Mouse (Mus musculus): ENCODE data around the gene Gm42688. TPM values are rescaled to one million over a fixed set of nuclear protein-coding genes. Genes with fewer than 3 reads are reported as not detected.

The Gm42688 gene
- polyA plus RNA-seq, 1 experiment from 2014 or later: 1.1 TPM

DNA sequence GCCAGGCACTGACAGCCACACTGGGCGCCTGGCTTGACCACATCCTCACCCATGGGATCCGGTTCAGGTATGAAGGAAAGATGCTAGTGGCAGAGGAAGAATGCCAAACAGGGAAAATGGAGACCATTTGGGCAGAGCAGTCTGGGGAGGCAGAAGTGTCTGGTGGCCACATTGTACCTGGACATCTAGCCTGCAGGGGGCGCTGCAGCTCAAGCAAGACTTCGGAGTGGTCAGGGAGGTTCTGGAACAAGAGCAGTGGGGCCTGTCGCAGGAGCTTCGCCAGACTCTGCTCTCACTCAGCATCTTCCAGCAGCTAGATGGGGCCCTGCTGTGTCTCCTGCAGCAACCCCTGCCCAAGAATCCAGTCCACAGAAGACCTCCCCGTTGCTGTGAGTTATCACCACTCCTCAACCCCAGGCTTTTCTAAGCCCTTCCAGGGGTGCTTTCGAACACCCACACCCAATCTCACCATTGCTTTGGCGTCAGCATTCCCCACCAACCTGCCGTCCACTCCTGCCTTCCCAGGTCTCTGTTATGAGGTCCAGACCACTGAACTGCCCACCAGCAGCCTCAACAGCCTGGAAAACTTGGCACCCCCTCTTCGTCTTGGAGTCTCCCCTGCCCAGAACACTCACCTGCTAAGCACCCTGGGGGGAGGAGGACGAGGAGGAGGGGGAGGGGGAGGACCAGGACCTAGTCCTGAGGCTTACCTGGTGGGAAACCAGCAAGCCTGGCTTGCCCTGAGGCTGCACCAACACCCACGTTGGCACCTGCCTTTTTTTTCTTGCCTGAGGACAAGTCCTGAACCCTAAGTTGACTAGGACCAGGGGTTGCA is 6.4 kb downstream of the Gm42688 start:
- H3K9me3 ChIP-seq (replicated peaks): no peaks in the 10 kb centered on the region
- H3K27me3 ChIP-seq: no peaks in the 10 kb centered on the region
- peak overlapping the region; percentile 87 for H3K4me2 ChIP-seq
- H3K4me3 ChIP-seq (replicated peaks): peak overlapping the region; percentile 81
- peaks cover 57% of the 10 kb centered on the region for H3K4me1 ChIP-seq (replicated peaks)
- H3K36me3 ChIP-seq (replicated peaks): peaks cover 30% of the 10 kb centered on the region
- H3K9ac ChIP-seq: peak overlapping the region; percentile 89; the same call in 1 of the 2 replicates
- ATAC-seq (ENCODE audit: insufficient read depth): peak; percentile 29; the same call in 1 of the 2 replicates
- H3K27ac ChIP-seq (replicated peaks): peak overlapping the region; percentile 91
- 36% methylated on average over 13 of the region's 13 CpGs for WGBS (ENCODE audit: insufficient replicate concordance)

DNA sequence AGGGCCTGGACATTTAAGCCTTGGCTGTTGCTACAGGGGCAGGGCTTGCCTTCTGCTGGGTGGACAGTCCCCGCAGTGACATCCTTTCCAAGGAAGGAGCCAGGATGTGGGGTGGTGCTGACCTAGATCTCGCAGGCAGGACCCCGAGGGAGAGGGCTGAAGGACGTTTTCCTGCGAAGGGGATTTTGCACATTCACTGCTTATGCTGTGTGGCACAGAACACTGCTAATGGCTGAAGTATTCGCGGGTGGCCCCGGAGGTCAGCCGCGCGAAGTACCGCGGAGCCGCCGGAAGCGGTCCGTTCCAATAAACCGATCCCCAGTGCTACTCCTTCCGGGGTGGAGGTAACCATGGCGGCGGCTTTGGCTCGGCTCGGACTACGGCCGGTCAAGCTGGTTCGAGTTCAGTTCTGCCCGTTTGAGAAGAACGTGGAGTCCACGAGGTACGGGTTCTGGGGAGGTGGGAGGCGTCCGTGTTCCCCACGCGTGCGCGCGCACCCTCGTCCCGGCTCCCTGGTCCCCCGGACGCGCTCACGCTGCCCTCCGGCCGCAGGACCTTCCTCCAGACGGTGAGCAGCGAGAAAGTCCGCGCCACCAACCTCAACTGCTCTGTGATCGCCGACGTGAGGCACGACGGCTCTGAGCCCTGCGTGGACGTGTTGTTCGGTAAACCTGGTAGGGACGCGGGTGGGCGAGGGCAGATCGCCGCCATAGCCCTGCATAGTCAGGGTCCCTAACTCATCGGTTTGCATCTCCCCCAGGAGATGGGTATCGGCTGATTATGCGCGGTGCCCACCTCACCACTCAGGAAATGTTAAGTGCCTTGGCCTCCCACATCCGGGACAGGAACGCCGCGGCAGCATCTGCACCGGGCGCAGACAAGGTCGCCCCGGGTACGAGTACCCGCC is 7.6 kb downstream of the Gm42688 start, which contains the start of gene Mrpl53:
Gene Mrpl53, plus strand, starts transcription at position 279 of the 907 bp plus-strand sequence.
- Histone ChIP-seq H3K4me3 (replicated peaks) (peak within 1 kb of the TSS; percentile 81), H3K27me3 (no peaks in the 10 kb centered on the region), H3K9me3 (replicated peaks) (no peaks in the 10 kb centered on the region), H3K36me3 (replicated peaks) (peaks cover 26% of the 10 kb centered on the region), H3K4me1 (replicated peaks) (peaks cover 55% of the 10 kb centered on the region), H3K27ac (replicated peaks) (peak within 1 kb of the TSS; percentile 91), H3K4me2 (peak within 1 kb of the TSS; percentile 87), H3K9ac (peak within 1 kb of the TSS; percentile 89)
- peak; percentile 77 for ATAC-seq (ENCODE audit: insufficient read depth)
- under 1% methylated on average over 76 of the region's 76 CpGs for WGBS (ENCODE audit: insufficient replicate concordance)

DNA sequence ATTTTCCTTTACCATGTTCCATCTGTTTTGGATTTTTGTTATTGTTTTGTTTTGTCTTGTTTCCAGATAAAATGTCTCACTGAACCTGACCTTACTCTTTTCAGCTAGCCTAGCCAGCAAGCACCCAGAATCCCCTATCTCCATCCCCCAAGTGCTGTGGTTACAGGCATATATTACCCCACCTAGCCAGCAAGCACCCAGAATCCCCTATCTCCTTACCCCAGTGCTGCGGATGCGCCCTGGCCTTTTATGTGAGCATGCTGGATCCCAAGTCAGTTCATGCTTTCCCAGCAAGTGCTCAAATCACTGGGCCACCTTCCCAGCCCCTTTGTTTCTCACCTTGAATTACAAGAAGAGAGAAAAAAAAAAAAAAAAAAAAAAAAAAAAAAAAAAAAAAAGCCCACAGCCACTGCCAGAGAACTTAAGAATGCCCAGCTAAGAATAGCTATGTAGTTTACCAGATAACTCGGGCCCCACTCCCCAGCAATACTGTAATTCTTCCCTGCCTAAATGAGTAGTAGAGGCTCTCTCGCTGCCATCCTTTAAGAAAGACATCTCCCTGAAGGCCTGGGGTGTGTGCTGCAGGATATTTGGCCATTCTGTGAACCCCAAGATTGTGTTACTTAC is 10.2 kb downstream of the Gm42688 start:
- 64% methylated on average over 4 of the region's 4 CpGs for WGBS (ENCODE audit: insufficient replicate concordance)
- Histone ChIP-seq H3K27ac (replicated peaks) (peak overlapping the region; percentile 26; the same call in 1 of the 2 replicates), H3K4me1 (replicated peaks) (peaks cover 76% of the 10 kb centered on the region), H3K27me3 (no peaks in the 10 kb centered on the region), H3K9ac (no peak overlapping the region), H3K4me2 (no peak overlapping the region), H3K9me3 (replicated peaks) (no peaks in the 10 kb centered on the region), H3K4me3 (replicated peaks) (no peak overlapping the region), H3K36me3 (replicated peaks) (peaks cover 19% of the 10 kb centered on the region)
- ATAC-seq (ENCODE audit: insufficient read depth): no peak

DNA sequence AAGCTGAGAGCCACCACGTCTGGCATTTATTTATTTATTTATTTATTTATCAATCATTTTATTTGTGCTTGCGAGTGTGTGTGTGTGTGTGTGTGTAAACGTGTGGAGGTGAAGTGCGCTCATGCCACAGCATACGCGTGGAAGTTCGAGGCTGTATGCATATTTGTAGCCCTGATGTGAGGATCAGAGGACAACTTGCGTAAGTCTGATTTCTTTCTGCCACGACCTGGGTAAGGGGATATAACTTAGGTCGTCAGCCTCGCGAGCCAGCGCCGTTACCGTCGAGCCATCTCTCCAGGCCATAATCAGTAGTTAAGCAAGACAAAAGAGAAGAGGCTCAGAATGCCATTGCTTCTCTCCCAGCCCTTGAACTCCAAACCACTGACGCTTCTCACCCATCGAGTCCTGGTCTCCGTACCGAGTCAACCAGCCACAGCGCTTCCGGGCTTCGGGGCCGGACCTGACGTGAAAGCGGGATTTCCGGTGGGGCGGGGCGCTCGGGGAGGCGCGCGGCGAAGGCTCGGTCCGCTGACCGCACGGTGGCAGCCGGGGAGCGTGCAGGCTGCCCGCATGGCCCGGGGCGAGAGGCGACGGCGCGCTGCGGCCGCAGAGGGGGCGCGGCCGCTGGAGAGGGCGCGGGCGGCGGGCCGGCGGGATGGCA is 13.7 kb downstream of the Gm42688 start, which contains the start of gene Mogs:
Gene Mogs, plus strand, starts transcription at position 486 of the 661 bp plus-strand sequence.
- peak within 1 kb of the TSS; percentile 95 for H3K27ac ChIP-seq (replicated peaks)
- WGBS (ENCODE audit: insufficient replicate concordance): 2% methylated on average over 58 of the region's 58 CpGs
- peak; percentile 92 for ATAC-seq (ENCODE audit: insufficient read depth)
- H3K4me1 ChIP-seq (replicated peaks): peaks cover 85% of the 10 kb centered on the region
- H3K9ac ChIP-seq: peak within 1 kb of the TSS; percentile 85
- H3K36me3 ChIP-seq (replicated peaks): peaks cover 42% of the 10 kb centered on the region
- peak within 1 kb of the TSS; percentile 98 for H3K4me2 ChIP-seq
- no peaks in the 10 kb centered on the region for H3K27me3 ChIP-seq
- peak within 1 kb of the TSS; percentile 89 for H3K4me3 ChIP-seq (replicated peaks)
- H3K9me3 ChIP-seq (replicated peaks): no peaks in the 10 kb centered on the region

DNA sequence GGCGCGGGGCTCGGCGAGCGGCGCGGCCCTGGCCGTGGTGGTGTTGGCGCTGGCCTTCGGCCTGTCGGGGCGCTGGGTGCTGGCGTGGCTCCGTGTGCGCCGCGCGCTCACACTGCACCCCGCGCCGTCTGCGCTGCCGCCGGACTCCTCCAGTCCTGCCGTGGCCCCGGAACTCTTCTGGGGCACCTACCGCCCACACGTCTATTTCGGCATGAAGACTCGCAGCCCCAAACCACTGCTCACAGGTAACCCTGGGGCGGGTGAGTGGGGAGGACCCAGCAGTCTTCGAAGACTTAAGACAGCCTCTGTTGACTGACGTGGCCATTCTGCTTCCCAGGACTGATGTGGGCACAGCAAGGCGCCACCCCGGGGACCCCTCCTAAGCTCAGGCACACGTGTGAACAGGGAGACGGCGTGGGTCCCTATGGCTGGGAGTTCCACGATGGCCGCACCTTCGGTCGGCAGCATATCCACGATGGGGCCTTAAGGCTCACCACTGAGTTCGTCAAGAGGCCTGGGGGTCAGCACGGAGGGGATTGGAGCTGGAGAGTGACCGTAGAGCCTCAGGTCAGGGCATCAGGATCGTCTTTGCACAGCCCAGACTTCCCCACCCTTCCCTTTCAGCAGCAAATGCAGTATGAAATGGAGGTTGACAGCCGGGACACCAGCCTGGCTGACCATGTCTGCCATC is 14.4 kb downstream of the Gm42688 start:
- WGBS (ENCODE audit: insufficient replicate concordance): under 1% methylated on average over 42 of the region's 48 CpGs

DNA sequence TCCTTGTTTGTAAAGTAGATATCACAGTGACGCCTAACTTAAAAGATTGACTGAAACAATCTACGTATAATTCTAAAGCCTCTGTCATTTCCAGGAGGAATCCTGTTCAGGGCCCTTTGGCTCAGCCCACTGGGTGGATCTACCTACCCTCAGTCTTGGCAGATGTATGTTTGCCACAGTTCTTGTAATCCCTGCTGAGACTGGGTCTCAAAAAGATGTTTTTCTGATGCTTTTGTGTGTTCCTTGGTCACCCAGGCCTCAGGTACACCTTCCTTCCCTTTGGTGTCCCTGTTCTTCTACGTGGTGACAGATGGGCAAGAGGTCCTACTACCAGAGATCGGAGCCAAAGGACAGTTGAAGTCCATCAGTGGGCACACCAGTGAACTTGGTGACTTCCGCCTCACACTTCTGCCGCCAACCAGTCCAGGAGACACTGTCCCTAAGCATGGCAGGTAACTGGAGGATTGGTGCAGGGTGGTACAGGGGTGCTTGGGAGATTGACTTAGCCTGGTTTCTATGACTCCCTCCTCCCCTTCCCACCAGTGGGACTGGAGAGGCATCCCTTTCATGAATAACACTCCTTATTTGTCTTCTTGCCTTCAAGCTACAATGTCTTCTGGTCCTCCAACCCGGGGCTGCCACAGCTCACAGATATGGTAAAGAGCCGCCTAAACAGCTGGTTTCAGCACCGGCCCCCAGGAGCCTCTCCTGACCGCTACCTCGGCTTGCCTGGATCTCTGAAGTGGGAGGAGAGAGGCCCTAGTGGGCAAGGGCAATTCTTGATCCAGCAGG is 15.2 kb downstream of the Gm42688 start:
- Histone ChIP-seq H3K9ac (peak overlapping the region; percentile 85), H3K4me2 (peak overlapping the region; percentile 98), H3K4me1 (replicated peaks) (peaks cover 81% of the 10 kb centered on the region), H3K4me3 (replicated peaks) (peak overlapping the region; percentile 89), H3K9me3 (replicated peaks) (no peaks in the 10 kb centered on the region), H3K27me3 (no peaks in the 10 kb centered on the region), H3K36me3 (replicated peaks) (peaks cover 33% of the 10 kb centered on the region), H3K27ac (replicated peaks) (peak overlapping the region; percentile 95)
- ATAC-seq (ENCODE audit: insufficient read depth): no peak
- WGBS (ENCODE audit: insufficient replicate concordance): 63% methylated on average over 11 of the region's 11 CpGs

More for the DNA sequence above, 14.4 kb downstream of the Gm42688 start:
- H3K27me3 ChIP-seq: no peaks in the 10 kb centered on the region
- peaks cover 36% of the 10 kb centered on the region for H3K36me3 ChIP-seq (replicated peaks)
- ATAC-seq (ENCODE audit: insufficient read depth): peak; percentile 55
- H3K9ac ChIP-seq: peak overlapping the region; percentile 85
- peaks cover 85% of the 10 kb centered on the region for H3K4me1 ChIP-seq (replicated peaks)
- peak overlapping the region; percentile 95 for H3K27ac ChIP-seq (replicated peaks)
- H3K4me2 ChIP-seq: peak overlapping the region; percentile 98
- H3K9me3 ChIP-seq (replicated peaks): no peaks in the 10 kb centered on the region
- peak overlapping the region; percentile 89 for H3K4me3 ChIP-seq (replicated peaks)

DNA sequence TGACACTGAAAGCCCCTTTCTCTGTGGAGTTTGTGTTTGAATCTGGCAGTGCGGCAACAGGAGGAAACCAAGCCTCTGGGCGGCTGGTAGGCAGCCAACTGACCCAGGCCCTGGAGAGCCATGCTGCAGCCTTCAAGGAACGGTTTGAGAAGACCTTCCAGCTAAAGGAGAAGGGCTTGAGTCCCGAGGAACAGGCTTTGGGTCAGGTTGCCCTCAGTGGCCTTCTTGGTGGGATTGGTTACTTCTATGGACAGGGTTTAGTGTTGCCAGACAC is 15.7 kb downstream of the Gm42688 start:
- Histone ChIP-seq H3K4me3 (replicated peaks) (peak overlapping the region; percentile 89; the same call in 1 of the 2 replicates), H3K27ac (replicated peaks) (peak overlapping the region; percentile 95; the same call in 1 of the 2 replicates)

DNA sequence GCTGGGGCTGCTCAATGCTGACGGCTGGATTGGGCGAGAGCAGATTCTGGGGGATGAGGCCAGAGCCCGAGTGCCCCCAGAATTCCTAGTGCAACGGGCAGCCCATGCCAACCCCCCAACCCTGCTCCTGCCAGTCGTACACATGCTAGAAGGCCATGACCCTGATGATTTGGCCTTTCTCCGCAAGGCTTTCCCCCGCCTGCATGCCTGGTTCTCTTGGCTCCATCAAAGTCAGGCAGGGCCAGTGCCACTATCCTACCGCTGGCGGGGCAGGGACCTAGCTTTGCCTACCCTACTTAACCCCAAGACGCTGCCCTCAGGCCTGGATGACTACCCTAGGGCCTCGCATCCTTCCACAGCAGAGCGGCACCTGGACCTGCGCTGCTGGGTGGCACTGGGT is 16.2 kb downstream of the Gm42688 start:
- WGBS (ENCODE audit: insufficient replicate concordance): 88% methylated on average over 13 of the region's 13 CpGs
- Histone ChIP-seq H3K27ac (replicated peaks) (no peak overlapping the region), H3K4me1 (replicated peaks) (peaks cover 83% of the 10 kb centered on the region), H3K4me3 (replicated peaks) (no peak overlapping the region), H3K36me3 (replicated peaks) (peaks cover 33% of the 10 kb centered on the region), H3K9ac (no peak overlapping the region), H3K4me2 (no peak overlapping the region), H3K27me3 (no peaks in the 10 kb centered on the region), H3K9me3 (replicated peaks) (no peaks in the 10 kb centered on the region)
- ATAC-seq (ENCODE audit: insufficient read depth): no peak

More for the DNA sequence above, 15.7 kb downstream of the Gm42688 start:
- no peaks in the 10 kb centered on the region for H3K9me3 ChIP-seq (replicated peaks)
- H3K9ac ChIP-seq: peak overlapping the region; percentile 85; the same call in 1 of the 2 replicates
- peaks cover 33% of the 10 kb centered on the region for H3K36me3 ChIP-seq (replicated peaks)
- no peak for ATAC-seq (ENCODE audit: insufficient read depth)
- peaks cover 82% of the 10 kb centered on the region for H3K4me1 ChIP-seq (replicated peaks)
- peak overlapping the region; percentile 98 for H3K4me2 ChIP-seq
- WGBS (ENCODE audit: insufficient replicate concordance): 75% methylated on average over 4 of the region's 4 CpGs
- H3K27me3 ChIP-seq: no peaks in the 10 kb centered on the region

DNA sequence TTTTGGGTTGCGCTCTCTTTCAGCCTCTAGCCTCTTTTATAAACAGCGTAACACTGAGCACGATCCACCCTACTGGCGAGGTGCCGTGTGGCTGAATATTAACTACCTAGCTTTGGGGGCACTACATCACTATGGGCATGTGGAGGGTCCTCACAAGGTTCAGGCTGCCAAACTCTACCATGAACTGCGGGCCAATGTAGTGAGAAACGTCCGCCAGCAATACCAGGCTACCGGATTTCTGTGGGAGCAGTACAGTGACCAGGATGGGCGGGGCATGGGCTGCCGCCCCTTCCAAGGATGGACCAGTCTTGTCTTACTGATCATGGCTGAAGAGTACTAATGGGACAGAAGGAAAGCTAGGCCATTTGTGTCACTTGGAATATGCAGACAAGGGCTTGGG is 17.0 kb downstream of the Gm42688 start:
- Histone ChIP-seq H3K9me3 (replicated peaks) (no peaks in the 10 kb centered on the region), H3K4me3 (replicated peaks) (no peak overlapping the region), H3K9ac (no peak overlapping the region), H3K4me1 (replicated peaks) (peaks cover 88% of the 10 kb centered on the region), H3K4me2 (no peak overlapping the region), H3K27me3 (no peaks in the 10 kb centered on the region), H3K27ac (replicated peaks) (0 out of 2 replicates have a peak overlapping the region, but pooled peaks have one; percentile 7), H3K36me3 (replicated peaks) (peaks cover 36% of the 10 kb centered on the region)
- WGBS (ENCODE audit: insufficient replicate concordance): 82% methylated on average over 11 of the region's 11 CpGs
- no peak for ATAC-seq (ENCODE audit: insufficient read depth)

Measured in liver, embryonic 15.5 days (tissue).